Mouse (Mus musculus) thymus, postnatal 14 days (tissue): ENCODE measurements around the gene Mxra7.

Experiments
- DNase-seq: peaks from one replicate; pipeline ENCODE4 v3.0.0; 2021

Gene Mxra7

GRCm38 (mm10) chr11:116764346-116764745 is 63.5 kb downstream of the Mxra7 start:
- DNase-seq, result no peak

- DNase-seq, result no peak
Observed at GRCm38 (mm10) chr11:116755191-116755590, 72.7 kb downstream of the Mxra7 start.

- no peak for DNase-seq
Observed at GRCm38 (mm10) chr11:116753674-116754470, 74.0 kb downstream of the Mxra7 start.
